Mouse (Mus musculus) hindbrain, embryonic 16.5 days (tissue): Measurements from ENCODE around the gene Gm37596. TPM values are rescaled to one million over a fixed set of nuclear protein-coding genes. Genes with fewer than 3 reads are reported as not detected.
"Not testable (repeated sequence)": the region's sequence is repeated elsewhere in the genome, so short reads cannot be mapped to it uniquely, and the experiment has no call there.

Experiments used
- ATAC-seq: fragments of 200-750 bp; cut with Nextera tagmentation; 2 replicates; pipeline ENCODE4 v1.8.0; 2017; ENCODE audit warnings: moderate TSS enrichment, moderate library complexity
- H3K27ac ChIP-seq: fragments of 300-500 bp; sonication (generic); 2 replicates; pipeline ENCODE4 v1.5.1; 2014; ENCODE audit warnings: low read depth, mild to moderate bottlenecking, control low read depth, low read length, moderate library complexity
- H3K27me3 ChIP-seq: fragments of 300-500 bp; sonication (generic); replicated peaks from 2 replicates; pipeline ENCODE4 v1.6.1; 2014; ENCODE audit warnings: low read length; ENCODE audit not compliant: control insufficient read depth, insufficient read depth
- H3K36me3 ChIP-seq: fragments of 300-500 bp; sonication (generic); 2 replicates; pipeline ENCODE4 v1.6.1; 2014; ENCODE audit warnings: mild to moderate bottlenecking, low read length, moderate library complexity, mixed read lengths; ENCODE audit not compliant: control insufficient read depth, insufficient read depth
- H3K4me1 ChIP-seq: fragments of 300-500 bp; sonication (generic); 2 replicates; pipeline ENCODE4 v1.6.1; 2014; ENCODE audit warnings: low read depth, low read length; ENCODE audit not compliant: control insufficient read depth, insufficient read depth
- H3K4me2 ChIP-seq: fragments of 300-500 bp; sonication (generic); 2 replicates; pipeline ENCODE4 v1.6.1; 2014; ENCODE audit warnings: mild to moderate bottlenecking, low read length, control low read depth, moderate library complexity
- H3K4me3 ChIP-seq: fragments of 300-500 bp; sonication (generic); 2 replicates; pipeline ENCODE4 v1.5.1; 2014; ENCODE audit warnings: mild to moderate bottlenecking, low read length, control low read depth, moderate library complexity
- H3K9ac ChIP-seq: fragments of 300-500 bp; sonication (generic); 2 replicates; pipeline ENCODE4 v1.6.1; 2014; ENCODE audit warnings: low read depth, mild to moderate bottlenecking, control low read depth, low read length, moderate library complexity
- H3K9me3 ChIP-seq: fragments of 300-500 bp; sonication (generic); 2 replicates; pipeline ENCODE4 v1.6.1; 2014; ENCODE audit warnings: mild to moderate bottlenecking, low read length, moderate library complexity; ENCODE audit not compliant: control insufficient read depth
- WGBS: fragments of 180-500 bp; shearing (Covaris S2); extraction: QIAGEN DNeasy Blood & Tissue Kit; methylation state at CpG from one replicate; pipeline ENCODE4 v1.1.7; 2014; 5-methylcytosine and 5-hydroxymethylcytosine counted together
- polyA plus RNA-seq: library from polyadenylated mRNA; unstranded; fragments of >200 nt; fragmentation: Nextera tagmentation; extraction: Ambion mirVana; gene quantifications from 2 replicates; pipeline ENCODE4 v1.2.1, GENCODE M21; 2015

The Gm37596 gene
- not detected in 2 replicates for polyA plus RNA-seq

GRCm38 (mm10) chr3:93692970-93693369 lies at the start of gene Gm37596:
TSS of gene Gm37596 (minus strand) at chr3:93693070.
- not testable (repeated sequence) for H3K27me3 ChIP-seq, H3K9ac ChIP-seq, H3K27ac ChIP-seq, H3K4me2 ChIP-seq, H3K36me3 ChIP-seq, H3K4me3 ChIP-seq, H3K4me1 ChIP-seq, H3K9me3 ChIP-seq, ATAC-seq
- 58% methylated on average over 1 of the region's 2 CpGs for WGBS

- H3K4me2 ChIP-seq, H3K27me3 ChIP-seq, ATAC-seq, H3K9me3 ChIP-seq, H3K4me1 ChIP-seq, H3K9ac ChIP-seq, H3K4me3 ChIP-seq, H3K36me3 ChIP-seq, H3K27ac ChIP-seq: not testable (repeated sequence)
- 85% methylated on average over 2 of the region's 2 CpGs for WGBS
Measured at GRCm38 (mm10) chr3:93708969-93709637, 16.2 kb upstream of the Gm37596 start.

- not testable (repeated sequence) for H3K9ac ChIP-seq, H3K4me3 ChIP-seq, H3K4me1 ChIP-seq, H3K4me2 ChIP-seq, H3K9me3 ChIP-seq, H3K27me3 ChIP-seq, H3K27ac ChIP-seq, H3K36me3 ChIP-seq, ATAC-seq
- WGBS = 89% methylated on average over 2 of the region's 4 CpGs
Measured at GRCm38 (mm10) chr3:93676210-93676609, 16.7 kb downstream of the Gm37596 start, which contains the start of gene Tdpoz1. TSS of gene Tdpoz1 (minus strand) at chr3:93676310.

GRCm38 (mm10) chr3:93670805-93671503 lies 21.9 kb downstream of the Gm37596 start:
- ATAC-seq, H3K4me1 ChIP-seq, H3K9me3 ChIP-seq, H3K4me2 ChIP-seq, H3K9ac ChIP-seq, H3K27ac ChIP-seq, H3K27me3 ChIP-seq, H3K36me3 ChIP-seq, H3K4me3 ChIP-seq: not testable (repeated sequence)
- WGBS = 83% methylated on average over 4 of the region's 6 CpGs

GRCm38 (mm10) chr3:93654260-93654659 lies 38.6 kb downstream of the Gm37596 start:
- no peak overlapping the region for H3K4me2 ChIP-seq
- no peaks in the 10 kb centered on the region for H3K36me3 ChIP-seq
- H3K4me1 ChIP-seq = no peaks in the 10 kb centered on the region
- no peak overlapping the region for H3K9ac ChIP-seq
- 86% methylated on average over 1 of the region's 1 CpGs for WGBS
- no peak overlapping the region for H3K27ac ChIP-seq
- no peak for ATAC-seq
- no peaks in the 10 kb centered on the region for H3K27me3 ChIP-seq
- no peak overlapping the region for H3K4me3 ChIP-seq
- no peaks in the 10 kb centered on the region for H3K9me3 ChIP-seq

- Histone ChIP-seq H3K4me2 (no peak within 1 kb of the TSS), H3K4me1 (no peaks in the 10 kb centered on the region), H3K36me3 (no peaks in the 10 kb centered on the region), H3K9me3 (no peaks in the 10 kb centered on the region), H3K27me3 (no peaks in the 10 kb centered on the region), H3K27ac (no peak within 1 kb of the TSS), H3K9ac (no peak within 1 kb of the TSS), H3K4me3 (no peak within 1 kb of the TSS)
- ATAC-seq = no peak
- WGBS = 86% methylated on average over 3 of the region's 3 CpGs
Measured at GRCm38 (mm10) chr3:93652586-93652985, 40.3 kb downstream of the Gm37596 start, which contains the start of gene Tdpoz2. TSS of gene Tdpoz2 (minus strand) at chr3:93652686.

Other genes starting within 250 kb of the Gm37596 start
- gene Tchhl1, start 224.3 kb downstream of the Gm37596 start, polyA plus RNA-seq = not detected in 2 replicates
- 173 and 217 TPM in 2 replicates for gene S100a11, start 172.6 kb downstream of the Gm37596 start, polyA plus RNA-seq
- gene S100a10, start 138.0 kb downstream of the Gm37596 start, polyA plus RNA-seq = 198 and 202 TPM in 2 replicates
- gene Tdpoz2, start 40.4 kb downstream of the Gm37596 start, polyA plus RNA-seq = not detected in 2 replicates
- not detected in 2 replicates for gene Tdpoz1, start 16.8 kb downstream of the Gm37596 start, polyA plus RNA-seq
- gene Gm5773, start 79.9 kb upstream of the Gm37596 start, polyA plus RNA-seq = not detected in 2 replicates
- gene Tdpoz4, start 103.3 kb upstream of the Gm37596 start, polyA plus RNA-seq = not detected in 2 replicates
- not detected in 2 replicates for gene Tdpoz3, start 132.9 kb upstream of the Gm37596 start, polyA plus RNA-seq